Mouse (Mus musculus): Measurements from ENCODE around the gene Scml4. TPM values are rescaled to one million over a fixed set of nuclear protein-coding genes. Genes with fewer than 3 reads are reported as not detected.

Gene Scml4
- total and polyA plus RNA-seq, 3 experiments: 0.84 to 1.3 (median 1.3) TPM

- TF ChIP-seq EP300 (IDR thresholded peaks at IDR 0.05; ENCODE audit: insufficient read depth, low read depth, low read length) (no peak), POLR2A (IDR thresholded peaks at IDR 0.05; ENCODE audit: insufficient read depth, low read depth, low read length) (no peak), CTCF (IDR thresholded peaks at IDR 0.05) (no peak)
- Histone ChIP-seq H3K79me2 (replicated peaks; ENCODE audit: control insufficient read depth, insufficient read depth, low read length) (no peaks in the 10 kb centered on the region), H3K36me3 (ENCODE audit: control insufficient read depth, insufficient read depth, low read length) (no peaks in the 10 kb centered on the region), H3K4me3 (no peak overlapping the region), H3K27me3 (ENCODE audit: control insufficient read depth, insufficient read depth, low read length) (peaks cover 2% of the 10 kb centered on the region; the same call in 1 of the 2 replicates), H3K9ac (ENCODE audit: low read depth, low read length) (no peak overlapping the region), H3K27ac (no peak overlapping the region), H3K4me1 (ENCODE audit: control insufficient read depth, insufficient read depth, low read length) (peaks cover 5% of the 10 kb centered on the region)
- intact Hi-C loops (cut with DNase I): loop anchor here (5.0 kb wide), 1 partner anchor 37 kb away; no protein-coding TSS in a partner anchor
- WGBS: 93% methylated on average over 3 of the region's 3 CpGs
- no peak for DNase-seq
Measured at GRCm38 (mm10) chr10:42955205-42955604, 95.0 kb downstream of the Scml4 start.

- H3K27ac ChIP-seq: no peak overlapping the region
- peaks cover 3% of the 10 kb centered on the region; the same call in 1 of the 2 replicates for H3K4me1 ChIP-seq (ENCODE audit: control insufficient read depth, insufficient read depth, low read length)
- H3K79me2 ChIP-seq (replicated peaks; ENCODE audit: control insufficient read depth, insufficient read depth, low read length): no peaks in the 10 kb centered on the region
- peaks cover 2% of the 10 kb centered on the region; the same call in 1 of the 2 replicates for H3K27me3 ChIP-seq (ENCODE audit: control insufficient read depth, insufficient read depth, low read length)
- no peaks in the 10 kb centered on the region for H3K36me3 ChIP-seq (ENCODE audit: control insufficient read depth, insufficient read depth, low read length)
- DNase-seq: peak; percentile 63 to 71
- TF ChIP-seq POLR2A (IDR thresholded peaks at IDR 0.05; ENCODE audit: insufficient read depth, low read depth, low read length) (no peak), CTCF (IDR thresholded peaks at IDR 0.05) (peak; percentile 90), EP300 (IDR thresholded peaks at IDR 0.05; ENCODE audit: insufficient read depth, low read depth, low read length) (peak; percentile 61; the same call in 1 of the 2 replicates)
- H3K4me3 ChIP-seq: peak overlapping the region; percentile 16; the same call in 1 of the 2 replicates
- 12% methylated on average over 21 of the region's 21 CpGs for WGBS
- no peak overlapping the region for H3K9ac ChIP-seq (ENCODE audit: low read depth, low read length)
- intact Hi-C loops (cut with DNase I): loop anchor here (5.0 kb wide), 1 partner anchor 34 kb away; no protein-coding TSS in a partner anchor
Measured at GRCm38 (mm10) chr10:42957881-42958651, 97.9 kb downstream of the Scml4 start.

GRCm38 (mm10) chr10:42958686-42959085 lies 98.5 kb downstream of the Scml4 start:
- peaks cover 3% of the 10 kb centered on the region; the same call in 1 of the 2 replicates for H3K4me1 ChIP-seq (ENCODE audit: control insufficient read depth, insufficient read depth, low read length)
- no peaks in the 10 kb centered on the region for H3K79me2 ChIP-seq (replicated peaks; ENCODE audit: control insufficient read depth, insufficient read depth, low read length)
- peaks cover 2% of the 10 kb centered on the region; the same call in 1 of the 2 replicates for H3K27me3 ChIP-seq (ENCODE audit: control insufficient read depth, insufficient read depth, low read length)
- 57% methylated on average over 4 of the region's 4 CpGs for WGBS
- intact Hi-C loops (cut with DNase I): loop anchor here (5.0 kb wide), 1 partner anchor 34 kb away; no protein-coding TSS in a partner anchor
- H3K36me3 ChIP-seq (ENCODE audit: control insufficient read depth, insufficient read depth, low read length): no peaks in the 10 kb centered on the region
- no peak for DNase-seq
- H3K27ac ChIP-seq: no peak overlapping the region
- H3K9ac ChIP-seq (ENCODE audit: low read depth, low read length): no peak overlapping the region
- H3K4me3 ChIP-seq: no peak overlapping the region
- TF ChIP-seq CTCF (IDR thresholded peaks at IDR 0.05) (no peak), POLR2A (IDR thresholded peaks at IDR 0.05; ENCODE audit: insufficient read depth, low read depth, low read length) (no peak), EP300 (IDR thresholded peaks at IDR 0.05; ENCODE audit: insufficient read depth, low read depth, low read length) (no peak)

GRCm38 (mm10) chr10:42961771-42962170 lies 101.6 kb downstream of the Scml4 start:
- Histone ChIP-seq H3K27ac (peak overlapping the region; percentile 29), H3K4me3 (no peak overlapping the region), H3K27me3 (ENCODE audit: control insufficient read depth, insufficient read depth, low read length) (no peaks in the 10 kb centered on the region), H3K79me2 (replicated peaks; ENCODE audit: control insufficient read depth, insufficient read depth, low read length) (no peaks in the 10 kb centered on the region), H3K9ac (ENCODE audit: low read depth, low read length) (no peak overlapping the region), H3K4me1 (ENCODE audit: control insufficient read depth, insufficient read depth, low read length) (peaks cover 3% of the 10 kb centered on the region; the same call in 1 of the 2 replicates), H3K36me3 (ENCODE audit: control insufficient read depth, insufficient read depth, low read length) (no peaks in the 10 kb centered on the region)
- WGBS: 73% methylated on average over 6 of the region's 6 CpGs
- TF ChIP-seq EP300 (IDR thresholded peaks at IDR 0.05; ENCODE audit: insufficient read depth, low read depth, low read length): no peak
- TF ChIP-seq POLR2A (IDR thresholded peaks at IDR 0.05; ENCODE audit: insufficient read depth, low read depth, low read length): no peak
- TF ChIP-seq CTCF (IDR thresholded peaks at IDR 0.05): no peak
- peak in 1 of 2 experiments; percentile 42 for DNase-seq
- intact Hi-C loops (cut with DNase I): no loop called here

DNA sequence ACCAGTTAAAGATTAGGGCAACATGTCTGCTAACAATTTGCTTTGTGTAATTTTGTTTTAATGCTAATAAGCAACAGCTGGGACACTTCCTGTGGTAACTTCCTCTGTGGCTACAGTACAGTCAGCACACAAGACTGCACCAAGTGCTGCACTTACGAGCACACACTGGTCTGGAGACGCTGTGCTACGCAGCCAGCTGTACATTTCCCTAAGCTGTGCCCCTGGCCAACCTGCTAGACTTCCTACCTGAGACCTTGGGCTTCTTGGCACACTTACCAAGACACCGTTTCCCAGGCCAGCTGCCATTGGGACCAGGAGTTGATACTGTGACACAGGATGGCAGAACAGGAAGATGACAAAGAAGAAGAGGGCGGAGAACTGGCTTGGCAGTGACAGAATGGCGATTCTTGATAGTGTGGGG lies 102.0 kb downstream of the Scml4 start:
- DNase-seq: peak in 1 of 2 experiments; percentile 27
- intact Hi-C loops (cut with DNase I): no loop called here
- Histone ChIP-seq H3K27ac (peak overlapping the region; percentile 29), H3K4me1 (ENCODE audit: control insufficient read depth, insufficient read depth, low read length) (peaks cover 3% of the 10 kb centered on the region; the same call in 1 of the 2 replicates), H3K27me3 (ENCODE audit: control insufficient read depth, insufficient read depth, low read length) (no peaks in the 10 kb centered on the region), H3K4me3 (no peak overlapping the region), H3K79me2 (replicated peaks; ENCODE audit: control insufficient read depth, insufficient read depth, low read length) (no peaks in the 10 kb centered on the region), H3K36me3 (ENCODE audit: control insufficient read depth, insufficient read depth, low read length) (no peaks in the 10 kb centered on the region), H3K9ac (ENCODE audit: low read depth, low read length) (no peak overlapping the region)
- 50% methylated on average over 6 of the region's 6 CpGs for WGBS
- TF ChIP-seq CTCF (IDR thresholded peaks at IDR 0.05): no peak
- no peak for TF ChIP-seq POLR2A (IDR thresholded peaks at IDR 0.05; ENCODE audit: insufficient read depth, low read depth, low read length)
- TF ChIP-seq EP300 (IDR thresholded peaks at IDR 0.05; ENCODE audit: insufficient read depth, low read depth, low read length): no peak

GRCm38 (mm10) chr10:42962655-42963054 lies 102.5 kb downstream of the Scml4 start:
- Histone ChIP-seq H3K9ac (ENCODE audit: low read depth, low read length) (no peak overlapping the region), H3K4me1 (ENCODE audit: control insufficient read depth, insufficient read depth, low read length) (peaks cover 3% of the 10 kb centered on the region; the same call in 1 of the 2 replicates), H3K27ac (peak overlapping the region; percentile 29), H3K79me2 (replicated peaks; ENCODE audit: control insufficient read depth, insufficient read depth, low read length) (no peaks in the 10 kb centered on the region), H3K36me3 (ENCODE audit: control insufficient read depth, insufficient read depth, low read length) (no peaks in the 10 kb centered on the region), H3K27me3 (ENCODE audit: control insufficient read depth, insufficient read depth, low read length) (no peaks in the 10 kb centered on the region), H3K4me3 (no peak overlapping the region)
- no peak for TF ChIP-seq CTCF (IDR thresholded peaks at IDR 0.05)
- no peak for TF ChIP-seq EP300 (IDR thresholded peaks at IDR 0.05; ENCODE audit: insufficient read depth, low read depth, low read length)
- no peak for TF ChIP-seq POLR2A (IDR thresholded peaks at IDR 0.05; ENCODE audit: insufficient read depth, low read depth, low read length)
- WGBS: 73% methylated on average over 13 of the region's 13 CpGs
- peak in 1 of 2 experiments; percentile 74 for DNase-seq
- intact Hi-C loops (cut with DNase I): no loop called here
